Mouse (Mus musculus): ENCODE results near the gene Kat2a. TPM values are rescaled to one million over a fixed set of nuclear protein-coding genes. Genes with fewer than 3 reads are reported as not detected.

Kat2a gene
- total and polyA plus RNA-seq, 3 experiments, result 59.6 to 143 (median 63.7) TPM

GRCm38 (mm10) chr11:100710977-100711376 lies 1.3 kb downstream of the Kat2a start (continued):
- TF ChIP-seq MYC (IDR thresholded peaks at IDR 0.05; ENCODE audit: low read depth, low read length), result no peak

- no peak for DNase-seq (ENCODE audit: low read depth, low spot score)
- no peak for TF ChIP-seq GABPA (IDR thresholded peaks at IDR 0.05; ENCODE audit: low read depth, low read length)
- peaks cover 5 to 27% of the 10 kb centered on the region in 2 experiments; a peak in 3 of 4 replicates for H3K4me1 ChIP-seq (ENCODE audit: control insufficient read depth in 1 of 2, insufficient read depth in 2 of 2, low read length in 2 of 2)
Observed at GRCm38 (mm10) chr11:100710528-100710927, 1.7 kb downstream of the Kat2a start.

GRCm38 (mm10) chr11:100709201-100709810 lies 3.0 kb downstream of the Kat2a start:
- DNase-seq (ENCODE audit: low read depth, low spot score), result no peak
- Histone ChIP-seq H3K27ac (ENCODE audit: control insufficient read depth, low read depth, low read length) (no peak overlapping the region), H3K4me1 (ENCODE audit: control insufficient read depth in 1 of 2, insufficient read depth in 2 of 2, low read length in 2 of 2) (peaks cover 5 to 25% of the 10 kb centered on the region in 2 experiments; a peak in 3 of 4 replicates), H3K9me3 (replicated peaks; ENCODE audit: insufficient read depth, low read length) (no peaks in the 10 kb centered on the region), H3K4me3 (ENCODE audit: control insufficient read depth in 1 of 2, insufficient read depth in 1 of 2, low read depth in 2 of 2, low read length in 2 of 2) (no peak overlapping the region), H3K9ac (ENCODE audit: control insufficient read depth, low read depth, low read length, poor library complexity, severe bottlenecking) (no peak overlapping the region), H3K36me3 (ENCODE audit: control insufficient read depth in 1 of 2, insufficient read depth in 2 of 2, low read length in 2 of 2) (peaks cover 0 to 25% of the 10 kb centered on the region in 2 experiments; a peak in 3 of 4 replicates), H3K27me3 (ENCODE audit: control insufficient read depth in 1 of 2, insufficient read depth in 2 of 2, low read length in 2 of 2) (no peaks in the 10 kb centered on the region), H3K79me2 (ENCODE audit: control insufficient read depth, insufficient read depth, low read length, poor library complexity) (peaks cover 13% of the 10 kb centered on the region)
- TF ChIP-seq JUND (IDR thresholded peaks at IDR 0.05; ENCODE audit: low read depth, low read length) (no peak), MYB (IDR thresholded peaks at IDR 0.05; ENCODE audit: low read depth, low read length) (no peak), ZC3H11A (IDR thresholded peaks at IDR 0.05; ENCODE audit: low read depth, low read length) (no peak), POLR2A (IDR thresholded peaks at IDR 0.05; ENCODE audit: control insufficient read depth in 1 of 2, insufficient read depth in 1 of 2, low read depth in 1 of 2, low read length in 2 of 2, poor library complexity in 1 of 2) (no peak), HCFC1 (IDR thresholded peaks at IDR 0.05; ENCODE audit: low read depth, low read length) (no peak)

More at GRCm38 (mm10) chr11:100710528-100710927, 1.7 kb downstream of the Kat2a start:
- no peak overlapping the region for H3K9ac ChIP-seq (ENCODE audit: control insufficient read depth, low read depth, low read length, poor library complexity, severe bottlenecking)
- H3K9me3 ChIP-seq (replicated peaks; ENCODE audit: insufficient read depth, low read length), result no peaks in the 10 kb centered on the region
- no peaks in the 10 kb centered on the region for H3K27me3 ChIP-seq (ENCODE audit: control insufficient read depth in 1 of 2, insufficient read depth in 2 of 2, low read length in 2 of 2)
- no peak overlapping the region for H3K4me3 ChIP-seq (ENCODE audit: control insufficient read depth in 1 of 2, insufficient read depth in 1 of 2, low read depth in 2 of 2, low read length in 2 of 2)
- H3K27ac ChIP-seq (ENCODE audit: control insufficient read depth, low read depth, low read length), result no peak overlapping the region
- H3K36me3 ChIP-seq (ENCODE audit: control insufficient read depth in 1 of 2, insufficient read depth in 2 of 2, low read length in 2 of 2), result peaks cover 2 to 28% of the 10 kb centered on the region in 2 experiments; a peak in 3 of 4 replicates
- H3K79me2 ChIP-seq (ENCODE audit: control insufficient read depth, insufficient read depth, low read length, poor library complexity), result peaks cover 13% of the 10 kb centered on the region

GRCm38 (mm10) chr11:100705095-100705747 lies 7.0 kb downstream of the Kat2a start:
- TF ChIP-seq ZNF384 (IDR thresholded peaks at IDR 0.05; ENCODE audit: low read depth, low read length) (no peak), CTCF (IDR thresholded peaks at IDR 0.05 in 2 of 3, conservative IDR thresholded peaks at IDR 0.05 in 1 of 3; ENCODE audit: control insufficient read depth in 1 of 3, insufficient read depth in 1 of 3, low read depth in 2 of 3, low read length in 3 of 3, poor library complexity in 1 of 3, severe bottlenecking in 1 of 3) (no peak), NELFE (IDR thresholded peaks at IDR 0.05; ENCODE audit: low read depth, low read length) (no peak), KAT2A (conservative IDR thresholded peaks at IDR 0.05; ENCODE audit: low read depth, low read length) (no peak), RAD21 (IDR thresholded peaks at IDR 0.05; ENCODE audit: low read depth, low read length) (no peak), TAL1 (IDR thresholded peaks at IDR 0.05; ENCODE audit: low read length) (no peak)
- no peaks in the 10 kb centered on the region for H3K79me2 ChIP-seq (ENCODE audit: control insufficient read depth, insufficient read depth, low read length, poor library complexity)
- peaks cover 0 to 12% of the 10 kb centered on the region in 2 experiments; a peak in 3 of 4 replicates for H3K36me3 ChIP-seq (ENCODE audit: control insufficient read depth in 1 of 2, insufficient read depth in 2 of 2, low read length in 2 of 2)
- no peaks in the 10 kb centered on the region for H3K9me3 ChIP-seq (replicated peaks; ENCODE audit: insufficient read depth, low read length)
- H3K4me1 ChIP-seq (ENCODE audit: control insufficient read depth in 1 of 2, insufficient read depth in 2 of 2, low read length in 2 of 2), result peaks cover 3 to 7% of the 10 kb centered on the region in 2 experiments; a peak in 3 of 4 replicates
- no peak for DNase-seq (ENCODE audit: low read depth, low spot score)
- no peak overlapping the region for H3K27ac ChIP-seq (ENCODE audit: control insufficient read depth, low read depth, low read length)
- H3K27me3 ChIP-seq (ENCODE audit: control insufficient read depth in 1 of 2, insufficient read depth in 2 of 2, low read length in 2 of 2), result no peaks in the 10 kb centered on the region
- no peak overlapping the region for H3K9ac ChIP-seq (ENCODE audit: control insufficient read depth, low read depth, low read length, poor library complexity, severe bottlenecking)
- H3K4me3 ChIP-seq (ENCODE audit: control insufficient read depth in 1 of 2, insufficient read depth in 1 of 2, low read depth in 2 of 2, low read length in 2 of 2), result no peak overlapping the region

Measured in MEL (cell line).